Mouse (Mus musculus) ES-Bruce4 (cell line): Measurements from ENCODE around the gene Nsun6. TPM values are rescaled to one million over a fixed set of nuclear protein-coding genes. Genes with fewer than 3 reads are reported as not detected.

Experiments
- H3K27ac ChIP-seq: 2 replicates; pipeline ENCODE4 v1.5.1; 2012; ENCODE audit warnings: low read length, inconsistent platforms; ENCODE audit not compliant: insufficient read depth
- H3K27me3 ChIP-seq: 2 replicates; pipeline ENCODE4 v1.6.1; 2012; ENCODE audit warnings: mild to moderate bottlenecking, low read length, inconsistent platforms; ENCODE audit not compliant: control insufficient read depth, poor library complexity, insufficient read depth, severe bottlenecking
- H3K36me3 ChIP-seq: 2 replicates; pipeline ENCODE4 v1.6.1; 2012; ENCODE audit warnings: inconsistent platforms, mild to moderate bottlenecking, low read length, moderate library complexity; ENCODE audit not compliant: control insufficient read depth, poor library complexity, insufficient read depth, severe bottlenecking
- H3K4me1 ChIP-seq: one replicate; pipeline ENCODE4 v1.8.1; 2011; ENCODE audit warnings: low read length; ENCODE audit not compliant: control insufficient read depth, insufficient read depth
- H3K4me3 ChIP-seq: 2 replicates; pipeline ENCODE4 v1.5.1; 2011; ENCODE audit warnings: low read depth, mild to moderate bottlenecking, low read length
- H3K9ac ChIP-seq: 2 replicates; pipeline ENCODE4 v1.6.1; 2012; ENCODE audit warnings: low read depth, mild to moderate bottlenecking, inconsistent platforms; ENCODE audit not compliant: poor library complexity, severe bottlenecking
- H3K9me3 ChIP-seq: replicated peaks from 2 replicates; pipeline ENCODE4 v1.6.1; 2012; ENCODE audit warnings: mild to moderate bottlenecking, low read length, inconsistent platforms; ENCODE audit not compliant: control insufficient read depth, poor library complexity, insufficient read depth, severe bottlenecking
- CTCF ChIP-seq: IDR thresholded peaks from one replicate; pipeline ENCODE4 v1.8.1; 2011; ENCODE audit warnings: low read depth, low read length
- EP300 ChIP-seq: IDR thresholded peaks from 2 replicates; pipeline ENCODE4 v1.6.1; 2011; ENCODE audit warnings: low read depth, low read length; ENCODE audit not compliant: insufficient read depth
- POLR2A ChIP-seq: IDR thresholded peaks from one replicate; pipeline ENCODE4 v1.8.1; 2011; ENCODE audit warnings: low read length; ENCODE audit not compliant: insufficient read depth
- polyA plus RNA-seq: library from polyadenylated mRNA; stranded (reverse); fragments of >200 nt; gene quantifications from 2 replicates; pipeline ENCODE4 v1.2.4, GENCODE M21; 2011; ENCODE audit warnings: low read depth; ENCODE audit not compliant: missing spikeins, insufficient read depth, insufficient read length

Nsun6 gene
- polyA plus RNA-seq, 1 experiment: 20.5 TPM

GRCm38 (mm10) chr2:14988451-14988850, 66.4 kb downstream of the Nsun6 start:
- H3K27ac ChIP-seq: no peak overlapping the region
- no peak overlapping the region for H3K4me3 ChIP-seq
- no peak overlapping the region for H3K9ac ChIP-seq
- H3K9me3 ChIP-seq: no peaks in the 10 kb centered on the region
- TF ChIP-seq CTCF: no peak
- no peak for TF ChIP-seq POLR2A
- TF ChIP-seq EP300: no peak
- no peaks in the 10 kb centered on the region for H3K36me3 ChIP-seq
- no peaks in the 10 kb centered on the region for H3K4me1 ChIP-seq
- H3K27me3 ChIP-seq: no peaks in the 10 kb centered on the region

- no peaks in the 10 kb centered on the region for H3K36me3 ChIP-seq
- no peaks in the 10 kb centered on the region for H3K9me3 ChIP-seq
- no peak overlapping the region for H3K27ac ChIP-seq
- no peak overlapping the region for H3K4me3 ChIP-seq
- H3K4me1 ChIP-seq: no peaks in the 10 kb centered on the region
- no peaks in the 10 kb centered on the region for H3K27me3 ChIP-seq
- no peak overlapping the region for H3K9ac ChIP-seq
- no peak for TF ChIP-seq CTCF
- TF ChIP-seq POLR2A: no peak
- TF ChIP-seq EP300: no peak
Measured at GRCm38 (mm10) chr2:14984029-14984428, 70.8 kb downstream of the Nsun6 start.

- Histone ChIP-seq H3K27me3 (no peaks in the 10 kb centered on the region), H3K9me3 (no peaks in the 10 kb centered on the region), H3K4me1 (no peaks in the 10 kb centered on the region), H3K4me3 (no peak overlapping the region), H3K36me3 (no peaks in the 10 kb centered on the region), H3K27ac (no peak overlapping the region), H3K9ac (no peak overlapping the region)
- TF ChIP-seq CTCF: no peak
- no peak for TF ChIP-seq EP300
- no peak for TF ChIP-seq POLR2A
Measured at GRCm38 (mm10) chr2:14961493-14961892, 93.4 kb downstream of the Nsun6 start.

GRCm38 (mm10) chr2:14960963-14961488, 93.8 kb downstream of the Nsun6 start:
- TF ChIP-seq CTCF (no peak), EP300 (no peak), POLR2A (no peak)
- H3K9ac ChIP-seq: no peak overlapping the region
- no peak overlapping the region for H3K4me3 ChIP-seq
- no peak overlapping the region for H3K27ac ChIP-seq
- no peaks in the 10 kb centered on the region for H3K36me3 ChIP-seq
- H3K9me3 ChIP-seq: no peaks in the 10 kb centered on the region
- H3K27me3 ChIP-seq: no peaks in the 10 kb centered on the region
- no peaks in the 10 kb centered on the region for H3K4me1 ChIP-seq

- TF ChIP-seq CTCF (no peak), POLR2A (no peak), EP300 (no peak)
- H3K9ac ChIP-seq: no peak overlapping the region
- H3K27ac ChIP-seq: no peak overlapping the region
- no peaks in the 10 kb centered on the region for H3K27me3 ChIP-seq
- H3K36me3 ChIP-seq: no peaks in the 10 kb centered on the region
- no peak overlapping the region for H3K4me3 ChIP-seq
- no peaks in the 10 kb centered on the region for H3K9me3 ChIP-seq
- H3K4me1 ChIP-seq: no peaks in the 10 kb centered on the region
Measured at GRCm38 (mm10) chr2:14953090-14953489, 101.8 kb downstream of the Nsun6 start.

Other genes with a start within 250 kb of the Nsun6 start
- gene Arl5b, start 5.7 kb downstream of the Nsun6 start, polyA plus RNA-seq: 60.4 and 66.9 TPM in 2 replicates